8 mouse cellular contexts compared by ENCODE assay signal in the genomic region with DNA sequence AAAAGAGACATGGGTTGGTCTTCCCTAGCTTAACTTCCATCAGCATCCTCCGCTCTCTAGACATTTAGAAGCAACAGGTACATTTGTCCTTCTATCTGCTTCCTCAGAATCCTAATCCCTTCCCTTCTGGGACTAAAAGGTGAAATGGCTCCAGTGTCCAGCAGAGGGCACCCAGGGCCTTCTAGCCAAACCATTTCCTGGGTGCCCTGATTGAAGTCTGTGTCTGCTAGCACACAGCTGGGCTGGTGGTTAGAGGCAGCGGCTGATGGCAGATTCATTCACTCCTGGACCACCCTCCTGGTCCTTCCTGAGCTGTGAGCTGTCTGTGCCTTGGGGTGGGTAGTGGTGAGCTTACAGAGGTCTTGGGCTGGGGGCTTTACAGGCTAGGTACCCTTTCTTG.
DNase-seq lines count a peak whose midpoint lies in the region; ATAC-seq and TF ChIP-seq lines count a peak whose summit lies in the region.
"Had no signal": no experiment of that assay in that cellular context is flagged by ENCODE, and none has a peak within 500 bp of the region (broad histone marks: within the 10 kb centered on the region; RNA-seq: fewer than 3 reads in every experiment).

No protein-coding gene starts in this region.

- peak; percentile 35 for DNase-seq in ovary, postnatal 36 days (ENCODE audit: low spot score)
- no peak for DNase-seq in ovary, adult 18-20 months (ENCODE audit: low spot score)
- DNase-seq in adrenal gland, postnatal 14 days = peak; percentile 74
- peak; percentile 71 for DNase-seq in embryo, embryonic 10.5 days (ENCODE audit: low spot score)
- peak; percentile 13 to 67 for DNase-seq in layer of hippocampus, adult 18-20 months (ENCODE audit: low spot score in 2 of 2)
- peak; percentile 57 for DNase-seq in mesoderm, embryonic 11.5 days (ENCODE audit: low read depth, low spot score)
- DNase-seq in stomach, postnatal 0 days (ENCODE audit: low spot score) = peak; percentile 72

- no peak overlapping the region for H3K4me3 ChIP-seq in stomach, postnatal 0 days (ENCODE audit: low read depth, low read length)

- no peaks in the 10 kb centered on the region for H3K4me1 ChIP-seq in stomach, postnatal 0 days (replicated peaks; ENCODE audit: control insufficient read depth, insufficient read depth)

- H3K4me2 ChIP-seq in stomach, postnatal 0 days (replicated peaks; ENCODE audit: low read depth) = no peak overlapping the region

- ATAC-seq in stomach, postnatal 0 days (ENCODE audit: low FRiP score, low TSS enrichment) = 0 out of 2 replicates have a peak, but pooled peaks have one; percentile 43

- TF ChIP-seq EP300 in stomach, postnatal 0 days (optimal IDR thresholded peaks at IDR 0.05) = no peak

- no peaks in the 10 kb centered on the region for H3K9me3 ChIP-seq in stomach, postnatal 0 days (ENCODE audit: control insufficient read depth, low read length)

- TF ChIP-seq CTCF in stomach, postnatal 0 days (IDR thresholded peaks at IDR 0.05; ENCODE audit: low read depth) = peak; percentile 91

- WGBS in stomach, postnatal 0 days = 51% methylated on average over 2 of the region's 2 CpGs

- no peak overlapping the region for H3K27ac ChIP-seq in stomach, postnatal 0 days (replicated peaks)
- H3K27ac ChIP-seq: macrophage had no signal

- no peaks in the 10 kb centered on the region for H3K36me3 ChIP-seq in stomach, postnatal 0 days (ENCODE audit: control insufficient read depth, insufficient read depth, low read length)

- H3K27me3 ChIP-seq in stomach, postnatal 0 days (ENCODE audit: control insufficient read depth, insufficient read depth, low read length) = no peaks in the 10 kb centered on the region

- no peak overlapping the region for H3K9ac ChIP-seq in stomach, postnatal 0 days (ENCODE audit: low read length)
